Mouse (Mus musculus) MEL (cell line): ENCODE data around the gene Pdpn. TPM values are rescaled to one million over a fixed set of nuclear protein-coding genes. Genes with fewer than 3 reads are reported as not detected.

Experiments used
- polyA plus RNA-seq, 2 experiments: library from polyadenylated mRNA; stranded (reverse) in 1 of 2; unstranded in 1 of 2; fragments of >175 nt in 1 of 2; fragments of >200 nt in 1 of 2; gene quantifications; 2 replicates each; pipeline versions ENCODE4 v1.2.1 to v1.2.4; 2012; ENCODE audit warnings: low replicate concordance in 2 of 2, low read depth in 1 of 2; ENCODE audit not compliant: insufficient read length in 2 of 2, insufficient read depth in 1 of 2, missing spikeins in 1 of 2
- total RNA-seq: library from RNA; depleted of rRNA; stranded (reverse); fragments of 300-350 nt; gene quantifications from 2 replicates; pipeline ENCODE4 v1.2.3, GENCODE M21; 2012; rRNA removed

Pdpn gene
- total and polyA plus RNA-seq, 3 experiments, result not detected

Other genes with a start within 250 kb of the Pdpn start
- 4.3 and 4.9 TPM in 2 replicates for gene Prdm2, start 86.6 kb downstream of the Pdpn start, total RNA-seq
- gene Prdm2, start 86.6 kb downstream of the Pdpn start, polyA plus RNA-seq, result 10 to 100 TPM in 1 of 2 experiments, not detected in 1; 13.5 TPM
- not detected in 2 replicates for gene Lrrc38, start 50.2 kb upstream of the Pdpn start, total RNA-seq
- gene Lrrc38, start 50.2 kb upstream of the Pdpn start, polyA plus RNA-seq, result not detected
- gene Pramel1, start 94.9 kb upstream of the Pdpn start, total RNA-seq, result not detected in 2 replicates
- gene Pramel1, start 94.9 kb upstream of the Pdpn start, polyA plus RNA-seq, result not detected
- not detected in 2 replicates for gene Pramef8, start 112.9 kb upstream of the Pdpn start, total RNA-seq
- not detected for gene Pramef8, start 112.9 kb upstream of the Pdpn start, polyA plus RNA-seq
- gene Oog4, start 150.8 kb upstream of the Pdpn start, total RNA-seq, result not detected in 2 replicates
- not detected for gene Oog4, start 150.8 kb upstream of the Pdpn start, polyA plus RNA-seq
- gene Gm13043, start 211.8 kb upstream of the Pdpn start, total RNA-seq, result not detected in 2 replicates
- gene Gm13043, start 211.8 kb upstream of the Pdpn start, polyA plus RNA-seq, result not detected
- gene Gm13040, start 236.4 kb upstream of the Pdpn start, total RNA-seq, result not detected in 2 replicates
- gene Gm13040, start 236.4 kb upstream of the Pdpn start, polyA plus RNA-seq, result not detected